30 mouse cellular contexts compared by ENCODE assay signal in the genomic region with DNA sequence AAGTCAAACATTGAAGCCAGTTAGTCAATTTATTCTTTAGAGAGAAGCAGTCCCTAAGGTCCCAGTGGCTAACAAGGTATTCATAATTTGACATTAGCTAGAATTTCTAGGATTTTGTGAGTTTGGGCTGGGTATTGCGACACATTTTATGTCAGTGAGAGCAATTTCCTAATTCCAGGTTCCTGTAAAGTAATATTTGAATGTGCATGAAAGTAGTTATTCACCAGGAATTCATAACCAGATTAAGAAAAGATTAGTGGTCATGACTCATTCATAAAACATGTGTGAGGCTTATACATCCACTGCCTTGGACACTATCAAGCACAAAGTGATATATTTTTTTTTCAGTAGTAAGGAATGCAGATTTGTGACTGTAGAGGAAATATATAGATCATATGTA. TPM values are rescaled to one million over a fixed set of nuclear protein-coding genes. Genes with fewer than 3 reads are reported as not detected.
A peak's percentile ranks its signal among the peaks of the same experiment; 100 is the strongest.
DNase-seq lines count a peak whose midpoint lies in the region; ATAC-seq and TF ChIP-seq lines count a peak whose summit lies in the region.
"Had no signal": no experiment of that assay in that cellular context is flagged by ENCODE, and none has a peak within 500 bp of the region (broad histone marks: within the 10 kb centered on the region; RNA-seq: fewer than 3 reads in every experiment).

No protein-coding gene starts in this region.

- H3K9ac ChIP-seq in stomach, postnatal 0 days (ENCODE audit: low read length): no peak overlapping the region
- H3K9ac ChIP-seq: forebrain, embryonic 13.5 days; hindbrain, embryonic 12.5 days; hindbrain, embryonic 15.5 days had no signal

- no peak for TF ChIP-seq CTCF in C2C12 (IDR thresholded peaks at IDR 0.05; ENCODE audit: control insufficient read depth, insufficient read depth, insufficient read length)
- no peak for TF ChIP-seq CTCF in Patski (IDR thresholded peaks at IDR 0.05)
- TF ChIP-seq CTCF in stomach, postnatal 0 days (IDR thresholded peaks at IDR 0.05; ENCODE audit: low read depth): no peak

- in situ Hi-C loops in Patski (cut with MboI; ENCODE audit: low pct_unique_long_range_greater_than_20kb): no loop called here

- H3K79me2 ChIP-seq in C2C12 (ENCODE audit: control insufficient read depth, insufficient read depth): no peaks in the 10 kb centered on the region

- DNase-seq in 3T3-L1 (ENCODE audit: low read depth, low spot score): peak; percentile 96
- peak; percentile 76 for DNase-seq in Patski (ENCODE audit: low read depth, low spot score)
- no peak for DNase-seq in gastrocnemius, postnatal 10 days
- DNase-seq in frontal cortex, postnatal 10 days (ENCODE audit: low spot score in 2 of 2): no peak
- DNase-seq in stomach, postnatal 0 days (ENCODE audit: low spot score): no peak
- DNase-seq: adrenal gland, adult 8-10 months; adrenal gland, postnatal 25 days; cerebellum, adult 11-12 months; cerebellum, adult 8-10 months; cerebellum, postnatal 10 days; gastrocnemius, adult 2 months; gastrocnemius, postnatal 25 days; heart, adult 11 months had no signal

- H3ac ChIP-seq in C2C12 (ENCODE audit: control insufficient read depth, insufficient read length, low read depth): no peak overlapping the region

- no peaks in the 10 kb centered on the region; the same call in 1 of the 2 replicates for H3K4me1 ChIP-seq in stomach, postnatal 0 days (replicated peaks; ENCODE audit: control insufficient read depth, insufficient read depth)

- no peak overlapping the region for H3K4me2 ChIP-seq in stomach, postnatal 0 days (replicated peaks; ENCODE audit: low read depth)
- H3K4me2 ChIP-seq: forebrain, embryonic 13.5 days; heart, embryonic 11.5 days; hindbrain, embryonic 12.5 days; hindbrain, embryonic 15.5 days had no signal

- no peaks in the 10 kb centered on the region for H3K36me3 ChIP-seq in C2C12 (ENCODE audit: control insufficient read depth, insufficient read depth)
- H3K36me3 ChIP-seq in stomach, postnatal 0 days (ENCODE audit: control insufficient read depth, insufficient read depth, low read length): no peaks in the 10 kb centered on the region
- H3K36me3 ChIP-seq: forebrain, embryonic 10.5 days; hindbrain, embryonic 12.5 days; hindbrain, embryonic 15.5 days had no signal

- no peak for ATAC-seq in Patski
- ATAC-seq in stomach, postnatal 0 days (ENCODE audit: low FRiP score, low TSS enrichment): no peak
- ATAC-seq: activated CD4-positive, CD25-positive, alpha-beta regulatory T cell, adult 4 months; forebrain, embryonic 13.5 days; forebrain, embryonic 16.5 days; intestine, postnatal 0 days had no signal

- 74% methylated on average over 1 of the region's 1 CpGs for WGBS in stomach, postnatal 0 days

- no peaks in the 10 kb centered on the region for H3K9me3 ChIP-seq in stomach, postnatal 0 days (ENCODE audit: control insufficient read depth, low read length)
- H3K9me3 ChIP-seq: forebrain, embryonic 10.5 days; forebrain, embryonic 13.5 days; hindbrain, embryonic 12.5 days; hindbrain, embryonic 15.5 days had no signal

- no peak overlapping the region for H3K27ac ChIP-seq in stomach, postnatal 0 days (replicated peaks)
- H3K27ac ChIP-seq: forebrain, embryonic 10.5 days; forebrain, embryonic 13.5 days; gastrocnemius, adult 2 months; hindbrain, embryonic 12.5 days; hindbrain, embryonic 15.5 days had no signal

- CTCF ChIA-PET in Patski (lab: Charles Lee): interaction anchor here (0.7 kb wide), 1 partner anchor 45 kb away, joined by 3 read pairs; no protein-coding TSS in a partner anchor

- POLR2A ChIA-PET in Patski (lab: Charles Lee): no interaction called here

- TF ChIP-seq EP300 in stomach, postnatal 0 days (optimal IDR thresholded peaks at IDR 0.05): no peak

- H3K4me3 ChIP-seq in C2C12 (ENCODE audit: insufficient read depth, poor library complexity, severe bottlenecking): no peak overlapping the region
- no peak overlapping the region for H3K4me3 ChIP-seq in stomach, postnatal 0 days (ENCODE audit: low read depth, low read length)
- H3K4me3 ChIP-seq: forebrain, embryonic 10.5 days; forebrain, embryonic 13.5 days; gastrocnemius, adult 2 months; hindbrain, embryonic 12.5 days; hindbrain, embryonic 15.5 days had no signal

- H3K27me3 ChIP-seq in C2C12 (ENCODE audit: control insufficient read depth, insufficient read depth, insufficient read length) (no peaks in the 10 kb centered on the region), Patski (no peaks in the 10 kb centered on the region)
- H3K27me3 ChIP-seq in stomach, postnatal 0 days (ENCODE audit: control insufficient read depth, insufficient read depth, low read length): no peaks in the 10 kb centered on the region; the same call in 1 of the 2 replicates

- H3K79me3 ChIP-seq in C2C12 (ENCODE audit: low read depth): no peaks in the 10 kb centered on the region

TF ChIP-seq in C2C12, 6 proteins besides CTCF, POLR2A, EP300 and RAD21:
- TF ChIP-seq CEBPB (IDR thresholded peaks at IDR 0.05; ENCODE audit: low read depth) (peak; percentile 99), MAX (IDR thresholded peaks at IDR 0.05) (no peak), MYOG (IDR thresholded peaks at IDR 0.05; ENCODE audit: control insufficient read depth, extremely low read depth, insufficient read length) (no peak), USF1 (IDR thresholded peaks at IDR 0.05; ENCODE audit: low read depth) (peak; percentile 60), FOSL1 (IDR thresholded peaks at IDR 0.05; ENCODE audit: insufficient read depth, low read length, poor library complexity, severe bottlenecking) (peak; percentile 80)
TF ChIP-seq in C2C12: peak in this region for 3.

RNA-seq across cellular contexts. Expression of a gene that starts 5.2 kb away (rescaled TPM):
- 0.14 TPM for polyA plus RNA-seq in C2C12 (2012; fragmentation: generic; extraction: Trizol)
- polyA plus RNA-seq in Patski (2021): 11.9 TPM
- not detected for total RNA-seq in gastrocnemius, postnatal 10 days (2021)
- polyA plus RNA-seq in stomach, postnatal 0 days (2015; fragmentation: Nextera tagmentation; extraction: Ambion mirVana): 0.05 and 0.10 TPM in 2 replicates
- total RNA-seq: adrenal gland, adult 8-10 months; adrenal gland, postnatal 25 days; gastrocnemius, adult 2 months; gastrocnemius, postnatal 25 days; hematopoietic stem cell, adult 5-6 weeks had no signal
- polyA plus RNA-seq: activated CD4-positive, CD25-positive, alpha-beta regulatory T cell, adult 4 months; forebrain, embryonic 13.5 days; heart, embryonic 14.5 days had no signal

RNA-seq across cellular contexts. Expression of a gene that starts 14.4 kb away (rescaled TPM):
- polyA plus RNA-seq in C2C12 (2012; fragmentation: generic; extraction: Trizol) (0.06 TPM), Patski (2021) (41.7 TPM)
- total RNA-seq in gastrocnemius, postnatal 10 days (2021): 1 to 10 TPM in 1 of 2 experiments, under 1 TPM in 1; 0.31 to 3.3 TPM
- 4.4 and 16.9 TPM in 2 replicates for polyA plus RNA-seq in stomach, postnatal 0 days (2015; fragmentation: Nextera tagmentation; extraction: Ambion mirVana)
- polyA plus RNA-seq: activated CD4-positive, CD25-positive, alpha-beta regulatory T cell, adult 4 months had no signal

RNA-seq across cellular contexts. Expression of a gene that starts 18.3 kb away (rescaled TPM):
- polyA plus RNA-seq in C2C12 (2012; fragmentation: generic; extraction: Trizol) (not detected), Patski (2021) (not detected)
- 10 to 100 TPM; 29.9 to 39.5 TPM for total RNA-seq in gastrocnemius, postnatal 10 days (2021)
- 159 and 216 TPM in 2 replicates for polyA plus RNA-seq in stomach, postnatal 0 days (2015; fragmentation: Nextera tagmentation; extraction: Ambion mirVana)
- total RNA-seq: ES-E14 had no signal
- polyA plus RNA-seq: activated CD4-positive, CD25-positive, alpha-beta regulatory T cell, adult 4 months had no signal

RNA-seq across cellular contexts. Expression of a gene that starts 32.0 kb away (rescaled TPM):
- not detected for polyA plus RNA-seq in C2C12 (2012; fragmentation: generic; extraction: Trizol)
- not detected for polyA plus RNA-seq in Patski (2021)
- total RNA-seq in gastrocnemius, postnatal 10 days (2021): not detected
- polyA plus RNA-seq in stomach, postnatal 0 days (2015; fragmentation: Nextera tagmentation; extraction: Ambion mirVana): 0.05 and 0.10 TPM in 2 replicates
- total RNA-seq: adrenal gland, adult 8-10 months; adrenal gland, postnatal 25 days; ES-E14; gastrocnemius, adult 2 months; gastrocnemius, postnatal 25 days; heart, adult 8-10 months; heart, postnatal 25 days; hematopoietic stem cell, adult 5-6 weeks had no signal
- polyA plus RNA-seq: activated CD4-positive, CD25-positive, alpha-beta regulatory T cell, adult 4 months; brain, embryonic 14.5 days; forebrain, embryonic 10.5 days; forebrain, embryonic 13.5 days; heart, embryonic 11.5 days; heart, embryonic 14.5 days; heart, postnatal 0 days; hindbrain, embryonic 12.5 days; intestine, embryonic 14.5 days; intestine, postnatal 0 days had no signal

RNA-seq across cellular contexts. Expression of a gene that starts 40.4 kb away (rescaled TPM):
- polyA plus RNA-seq in C2C12 (2012; fragmentation: generic; extraction: Trizol) (not detected), Patski (2021) (0.04 TPM)
- not detected for total RNA-seq in gastrocnemius, postnatal 10 days (2021)
- 0.58 and 0.70 TPM in 2 replicates for polyA plus RNA-seq in stomach, postnatal 0 days (2015; fragmentation: Nextera tagmentation; extraction: Ambion mirVana)
- total RNA-seq: adrenal gland, adult 8-10 months; adrenal gland, postnatal 25 days; ES-E14; gastrocnemius, adult 2 months; gastrocnemius, postnatal 25 days; heart, adult 8-10 months; heart, postnatal 25 days; hematopoietic stem cell, adult 5-6 weeks had no signal
- polyA plus RNA-seq: activated CD4-positive, CD25-positive, alpha-beta regulatory T cell, adult 4 months; brain, embryonic 14.5 days; forebrain, embryonic 10.5 days; forebrain, embryonic 13.5 days; forebrain, embryonic 16.5 days; heart, embryonic 14.5 days; hindbrain, embryonic 12.5 days; hindbrain, embryonic 15.5 days had no signal

Comparison
In these comparisons a context has a peak if more than half of its experiments do, and no peak if none do; other contexts are left out.
1. DNase-seq: peak in 3T3-L1 (single experiment) and Patski (single experiment); none in gastrocnemius, postnatal 10 days (single experiment), frontal cortex, postnatal 10 days (0 of 2) and stomach, postnatal 0 days (single experiment).
2. RNA of a gene that starts 5.2 kb away (polyA plus RNA-seq): 11.9 TPM in Patski (single experiment); 0.14 TPM in C2C12 (single experiment) and 0.05 to 0.10 TPM in stomach, postnatal 0 days; every median in the first group is over 10 times any median in the second.
3. RNA of a gene that starts 18.3 kb away (polyA plus RNA-seq): 159 to 216 TPM in stomach, postnatal 0 days; not detected in Patski (single experiment) and not detected in C2C12 (single experiment); every median in the first group is over 100 times any median in the second.